Mouse (Mus musculus) right cerebral cortex, adult 18-20 months (tissue): ENCODE results near the gene Antxrl.

Experiments used
- DNase-seq: peaks from one replicate; pipeline ENCODE4 v3.0.0; 2022; ENCODE audit warnings: mixed read lengths

The Antxrl gene

GRCm38 (mm10) chr14:34104892-34105291, 52.4 kb downstream of the Antxrl start:
- DNase-seq: peak; percentile 47

GRCm38 (mm10) chr14:34106389-34107062, 54.0 kb downstream of the Antxrl start:
- DNase-seq: no peak

GRCm38 (mm10) chr14:34107594-34107993, 55.1 kb downstream of the Antxrl start:
- DNase-seq: no peak

GRCm38 (mm10) chr14:34114311-34114710, 61.8 kb downstream of the Antxrl start:
- DNase-seq: no peak

- DNase-seq: no peak
Observed at GRCm38 (mm10) chr14:34119046-34119723, 66.7 kb downstream of the Antxrl start.

- no peak for DNase-seq
Observed at GRCm38 (mm10) chr14:34120016-34120910, 67.8 kb downstream of the Antxrl start.

GRCm38 (mm10) chr14:34120923-34121351, 68.4 kb downstream of the Antxrl start:
- no peak for DNase-seq

- no peak for DNase-seq
Observed at GRCm38 (mm10) chr14:34121691-34122090, 69.2 kb downstream of the Antxrl start.
